Mouse (Mus musculus) left cerebral cortex, postnatal 4 days (tissue): ENCODE measurements around the gene Ccnt1. TPM values are rescaled to one million over a fixed set of nuclear protein-coding genes. Genes with fewer than 3 reads are reported as not detected.
A peak's percentile ranks its signal among the peaks of the same experiment; 100 is the strongest.

Experiments
- DNase-seq: peaks from one replicate; pipeline ENCODE4 v3.0.0-alpha.2; 2022
- intact Hi-C: fragments of 180-260 bp; cut with DNase I; formaldehyde crosslinking; loops from one replicate; pipeline ENCODE4 v1.15.1; 2025
- total RNA-seq, 2 experiments: library from RNA; stranded (reverse); gene quantifications; 2 replicates each; pipeline ENCODE4 v1.2.3; 2021

Ccnt1 gene
- 10 to 100 TPM; 51.5 to 61.1 TPM for total RNA-seq

DNA sequence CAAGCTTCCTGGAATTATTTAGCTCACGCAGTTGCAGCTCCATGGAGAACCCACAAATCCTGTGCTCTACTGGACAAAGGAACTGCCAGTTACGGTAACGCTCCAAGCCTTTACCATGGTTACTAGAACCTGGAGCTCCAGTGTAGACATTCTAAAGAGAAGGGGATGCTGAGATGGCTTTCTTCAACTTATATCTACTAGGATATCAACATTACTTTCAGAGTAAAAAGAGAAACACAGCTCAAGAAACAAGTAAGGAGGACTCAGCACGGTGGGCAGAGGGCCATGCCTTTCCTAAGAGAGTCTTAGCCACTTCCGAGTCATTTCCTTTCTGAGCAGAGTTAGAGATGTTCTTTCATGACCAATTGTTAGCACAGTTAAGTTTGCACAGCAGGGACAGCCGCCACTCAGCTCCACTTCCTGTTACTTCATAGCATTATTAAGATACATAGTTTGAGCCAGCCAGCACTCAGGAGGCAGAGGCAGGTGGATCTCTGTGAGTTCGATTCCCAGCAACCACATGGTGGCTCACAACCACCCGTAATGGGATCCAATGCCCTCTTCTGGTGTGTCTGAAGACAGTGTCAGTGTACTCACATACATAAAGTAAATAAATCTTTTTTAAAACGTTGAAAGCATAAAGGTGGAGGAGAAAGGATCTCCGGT is at the start of gene Ccnt1, which contains the start of gene 4930415O20Rik:
Gene Ccnt1, minus strand, starts transcription at position 51 of the 666 bp plus-strand sequence.
Gene 4930415O20Rik, plus strand, starts transcription at position 132 of the 666 bp plus-strand sequence.
- intact Hi-C loops, result loop anchor here (10.0 kb wide), 1 partner anchor 224 kb away; no protein-coding TSS in a partner anchor

DNA sequence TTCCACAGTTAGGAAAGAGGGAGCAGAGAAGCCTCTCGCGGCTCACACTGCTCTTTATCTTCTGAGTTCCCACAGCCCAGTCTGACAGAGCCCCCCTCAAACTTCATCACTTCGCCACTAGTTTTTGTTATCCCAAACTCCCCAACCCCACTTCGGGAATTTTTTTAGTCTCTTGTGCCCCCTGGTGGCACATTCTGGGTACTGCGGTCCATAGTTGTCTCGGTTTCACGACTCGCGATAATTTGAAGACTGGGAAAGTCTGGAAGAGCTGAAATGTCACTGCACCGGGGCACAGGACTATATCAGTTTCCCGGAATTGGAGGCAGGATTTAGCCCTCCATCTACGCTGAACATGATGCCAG is 46.4 kb upstream of the Ccnt1 start:
- peak; percentile 75 for DNase-seq
- intact Hi-C loops, result loop anchor here (5.0 kb wide), 1 partner anchor 35 kb away; no protein-coding TSS in a partner anchor

More for the DNA sequence above, at the start of gene Ccnt1, which contains the start of gene 4930415O20Rik:
- DNase-seq, result no peak

DNA sequence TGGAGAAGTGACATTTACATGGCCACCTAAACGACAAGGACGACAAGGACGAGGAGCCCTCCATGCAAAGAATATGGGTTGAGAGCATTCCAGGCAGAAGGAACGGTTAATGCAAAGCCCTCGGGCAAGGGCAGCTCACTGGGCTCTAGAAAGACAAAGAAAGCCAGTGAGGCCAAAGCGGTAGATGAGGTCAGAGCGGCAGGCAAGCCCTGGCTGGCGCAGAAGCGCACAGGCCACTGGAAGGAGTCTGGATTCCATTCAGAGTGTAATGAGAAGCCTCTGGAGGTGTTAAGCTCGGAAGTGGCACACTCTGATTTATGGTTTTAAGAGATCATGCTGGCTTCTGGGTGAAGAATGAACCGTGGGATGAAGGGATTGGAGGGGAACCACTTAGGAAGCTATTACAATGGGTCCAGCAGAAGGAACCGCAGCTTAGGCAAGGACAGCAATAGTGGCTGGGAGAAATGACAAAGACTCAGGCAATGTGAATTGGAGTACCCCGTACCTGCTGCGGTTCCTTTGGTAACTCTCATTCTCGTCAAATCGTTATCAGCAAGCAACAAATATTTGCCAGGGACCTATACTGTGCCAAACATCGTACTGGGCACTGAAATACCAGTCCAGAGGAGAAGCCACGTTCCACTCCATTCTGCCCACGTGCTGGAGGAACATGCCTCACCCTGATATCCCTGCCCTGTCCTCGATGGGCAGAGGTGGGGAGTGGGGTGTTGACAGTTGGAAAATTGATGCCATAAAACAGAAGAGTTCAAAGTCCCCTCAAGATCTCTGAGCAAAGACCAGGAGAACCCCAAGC is 45.8 kb upstream of the Ccnt1 start:
- intact Hi-C loops, result loop anchor here (5.0 kb wide), 1 partner anchor 34 kb away; no protein-coding TSS in a partner anchor
- no peak for DNase-seq

DNA sequence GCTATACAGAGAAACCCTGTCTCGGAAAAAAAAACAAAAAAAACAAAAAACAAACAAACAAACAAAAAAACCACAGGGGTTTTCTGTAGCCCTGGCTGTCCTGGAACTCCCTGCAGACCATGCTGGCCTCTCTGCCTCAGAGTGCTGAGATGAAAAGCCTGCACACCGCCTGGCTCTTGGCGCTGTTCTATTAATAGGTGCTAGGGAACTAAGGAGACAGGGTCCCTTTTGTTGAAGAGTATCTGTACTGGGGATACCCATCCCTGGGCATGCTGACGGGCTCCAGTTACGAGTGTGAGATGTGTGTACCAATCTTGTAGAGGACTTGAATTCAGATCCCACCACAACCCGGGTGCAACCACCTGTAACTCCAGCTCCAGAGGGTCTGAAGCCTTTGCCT is 45.0 kb upstream of the Ccnt1 start:
- no peak for DNase-seq
- intact Hi-C loops, result loop anchor here (5.0 kb wide), 1 partner anchor 33 kb away; no protein-coding TSS in a partner anchor

DNA sequence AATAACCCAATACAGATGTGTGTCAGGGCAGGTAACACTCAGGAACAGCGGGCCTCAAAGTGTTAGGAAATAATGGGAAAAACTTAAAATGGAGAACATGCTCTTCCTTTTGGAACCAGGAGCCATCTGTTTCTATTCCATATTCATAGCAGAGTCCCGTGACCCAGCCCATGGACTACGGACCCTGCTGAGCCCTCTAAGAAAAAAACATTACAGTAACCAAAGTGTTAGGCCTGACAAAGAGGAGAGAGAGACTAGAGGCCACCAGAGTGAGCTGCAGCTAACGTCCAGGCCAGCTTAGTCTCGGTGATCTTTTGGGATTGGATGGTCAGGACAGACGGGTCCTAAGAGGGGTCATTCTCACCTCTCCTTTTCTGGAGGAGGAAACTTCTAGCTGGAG is 44.2 kb upstream of the Ccnt1 start:
- intact Hi-C loops, result loop anchor here (5.0 kb wide), 1 partner anchor 33 kb away; no protein-coding TSS in a partner anchor
- DNase-seq, result no peak

DNA sequence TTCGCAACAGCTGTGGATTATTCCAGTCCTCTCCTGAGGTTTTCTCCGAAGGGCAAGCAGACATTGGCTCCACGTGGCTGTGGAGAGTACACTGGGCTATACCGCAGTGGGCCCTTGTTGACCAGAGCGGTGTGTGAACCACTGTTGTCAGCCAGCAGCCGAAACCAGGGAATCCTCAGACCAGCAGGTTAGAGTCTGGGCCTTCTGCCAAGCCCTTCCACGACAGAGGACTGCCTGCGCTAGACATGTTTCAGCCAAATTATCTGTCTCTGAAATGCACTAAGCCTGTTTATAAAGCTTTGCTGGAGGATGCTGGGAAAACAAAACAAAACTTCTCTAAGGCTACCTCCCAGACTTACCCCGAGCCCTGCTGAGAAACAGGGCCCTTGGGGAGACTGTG is 43.8 kb upstream of the Ccnt1 start:
- peak; percentile 74 for DNase-seq
- intact Hi-C loops, result no loop called here

DNA sequence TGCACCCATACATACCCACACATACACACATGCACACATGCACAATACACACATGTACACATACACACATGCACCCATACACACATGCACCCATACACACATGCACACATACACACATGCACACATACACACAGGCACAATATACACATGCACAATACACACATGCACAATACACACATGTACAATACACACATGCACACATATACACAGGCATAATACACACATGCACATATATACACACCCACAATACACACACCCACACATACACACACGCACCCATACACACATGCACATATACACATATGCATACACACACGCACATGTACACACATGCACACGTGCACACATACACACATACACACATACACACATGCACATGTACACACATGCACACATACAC is 41.5 kb upstream of the Ccnt1 start:
- no peak for DNase-seq
- intact Hi-C loops, result no loop called here

DNA sequence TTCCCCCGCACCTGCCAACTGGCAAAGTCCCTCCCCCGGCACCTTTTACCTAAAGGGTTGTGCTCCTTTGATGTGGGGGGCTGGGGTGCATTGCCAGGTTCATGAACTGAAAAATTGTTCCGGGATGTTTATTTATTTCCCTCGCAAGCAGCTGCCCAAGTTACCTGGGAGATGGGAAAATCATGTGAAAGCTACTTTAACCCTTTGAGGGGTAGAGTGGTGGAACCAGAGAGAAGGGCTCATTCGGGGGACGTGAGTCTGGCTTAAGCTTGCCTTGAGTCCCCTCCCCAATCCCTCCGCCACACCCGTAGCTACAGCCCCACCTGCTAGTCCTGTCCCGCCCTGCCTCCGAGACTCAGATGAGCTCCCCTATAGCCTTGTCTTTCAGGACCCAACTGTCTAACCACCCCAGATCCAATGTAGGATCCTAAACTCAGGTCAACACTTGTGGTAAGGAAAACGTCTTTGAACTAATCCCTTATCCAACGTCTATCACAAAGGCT is 39.5 kb upstream of the Ccnt1 start:
- no peak for DNase-seq
- intact Hi-C loops, result no loop called here

DNA sequence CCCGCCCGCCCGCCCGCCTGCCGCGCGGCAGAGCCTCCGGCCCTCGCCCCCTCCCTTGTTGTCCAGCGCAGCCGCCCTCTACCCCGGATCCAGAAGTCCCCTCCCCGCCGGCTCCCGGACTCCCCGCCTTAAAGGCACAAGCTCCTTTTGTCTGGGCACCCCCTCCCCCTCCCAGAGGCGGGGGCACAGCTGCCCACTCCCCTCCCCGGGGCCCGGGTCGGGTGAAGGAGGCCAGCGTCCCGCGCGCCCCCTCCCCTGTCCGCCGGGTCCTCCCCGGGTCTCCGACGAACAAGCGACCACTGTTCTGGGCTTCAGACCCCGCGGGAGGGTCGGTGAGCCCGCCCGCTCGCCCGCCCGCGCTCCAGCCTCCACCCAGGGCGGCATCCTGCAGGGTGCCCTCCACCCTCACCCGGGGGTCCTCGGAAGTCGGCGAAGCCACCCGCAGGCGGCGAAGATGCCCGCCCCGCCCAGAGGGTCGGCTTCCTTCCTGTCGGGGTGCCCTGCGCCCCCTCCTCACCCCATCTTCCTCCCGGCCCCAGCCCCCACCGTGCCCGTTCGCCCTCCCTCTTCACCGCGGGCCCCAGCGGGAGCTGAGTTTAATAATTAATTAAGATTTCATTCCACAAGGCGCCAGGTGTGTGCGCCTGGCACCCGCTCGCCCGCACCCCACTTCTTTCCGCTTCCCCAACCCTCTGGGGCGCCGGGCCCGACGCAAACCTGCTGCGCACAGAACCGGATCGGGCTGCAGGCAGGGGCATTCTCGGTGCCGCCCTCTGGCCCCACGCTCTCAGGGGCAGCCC is 38.8 kb upstream of the Ccnt1 start, which contains the start of gene Adcy6:
Gene Adcy6, minus strand, starts transcription at position 746 of the 800 bp plus-strand sequence.
- DNase-seq, result peak; percentile 90
- intact Hi-C loops, result no loop called here

DNA sequence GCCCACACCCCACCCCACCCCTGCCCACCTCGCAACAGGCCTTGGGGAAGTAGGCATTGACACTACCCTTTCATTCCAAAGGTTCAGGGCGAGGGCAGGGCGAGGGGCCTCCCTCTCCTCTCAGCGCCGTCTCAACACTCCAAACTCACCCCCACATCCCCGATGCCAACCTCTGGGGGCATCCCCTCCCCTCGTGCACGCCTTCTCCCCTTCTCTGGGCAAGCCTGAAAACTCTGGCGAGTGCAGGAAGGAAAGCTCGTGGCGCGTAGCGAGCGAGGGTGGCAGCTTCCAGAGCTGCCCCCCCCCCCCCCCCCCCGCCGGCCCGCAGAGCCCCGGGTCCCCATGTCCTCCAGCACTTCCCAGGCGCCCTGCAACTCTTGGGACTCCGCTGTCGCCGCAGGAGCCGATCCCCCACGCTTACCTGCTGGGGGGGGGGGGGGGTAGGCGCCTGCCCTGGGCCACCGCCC is 38.1 kb upstream of the Ccnt1 start:
- intact Hi-C loops, result no loop called here
- DNase-seq, result no peak

DNA sequence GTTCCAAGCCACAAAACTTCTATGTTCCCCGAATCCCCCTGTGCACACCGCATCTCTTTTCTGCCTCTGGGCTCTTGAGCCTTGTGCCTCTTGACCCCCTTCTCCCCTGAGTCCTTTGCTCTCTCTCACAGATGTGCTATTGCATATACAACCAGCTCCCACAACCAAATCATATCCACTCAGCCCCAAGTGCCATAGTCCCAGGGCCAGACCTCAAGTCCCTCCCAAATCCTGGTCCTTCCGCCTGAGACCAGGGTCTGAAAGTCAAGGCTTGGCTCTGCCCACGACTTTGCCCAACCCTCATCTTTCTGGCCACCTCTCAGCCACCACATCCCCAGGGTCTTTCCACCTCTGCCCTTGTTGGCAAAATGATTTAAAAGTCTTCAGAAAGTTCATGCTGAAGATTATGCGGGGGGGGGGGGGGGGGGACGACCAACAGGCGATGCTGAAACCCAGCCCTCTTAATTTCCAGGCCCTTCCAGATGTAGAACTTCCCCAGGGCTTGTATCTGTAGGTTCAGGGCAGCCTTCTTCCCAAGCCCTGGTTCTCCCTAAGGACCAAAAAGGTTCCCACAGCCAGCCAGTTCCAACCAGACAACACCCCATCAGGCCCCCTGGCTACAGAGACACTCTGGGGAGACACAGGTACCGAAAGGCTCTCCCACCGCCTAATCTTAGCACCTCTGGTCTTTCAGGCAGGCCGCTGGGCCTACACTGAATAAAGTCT is 37.5 kb upstream of the Ccnt1 start:
- DNase-seq, result no peak
- intact Hi-C loops, result no loop called here

DNA sequence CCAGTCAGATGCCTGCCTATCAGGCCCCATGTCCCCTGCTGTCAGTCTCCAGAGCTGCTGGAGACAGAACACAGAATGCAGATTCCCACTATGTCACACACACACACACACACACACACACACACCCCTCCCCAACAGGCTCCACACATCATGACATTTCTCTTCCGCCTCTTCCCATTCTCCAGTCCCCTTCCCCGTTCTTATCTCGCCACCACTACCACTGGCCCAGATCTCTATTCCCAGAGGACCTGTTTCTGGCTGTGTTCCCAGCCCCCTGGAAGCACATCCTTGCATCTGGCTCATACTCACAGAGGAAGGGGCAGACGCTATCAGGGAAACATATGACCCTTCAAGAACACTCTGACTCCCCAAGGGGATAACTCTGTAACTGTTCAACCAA is 36.8 kb upstream of the Ccnt1 start:
- intact Hi-C loops, result no loop called here

DNA sequence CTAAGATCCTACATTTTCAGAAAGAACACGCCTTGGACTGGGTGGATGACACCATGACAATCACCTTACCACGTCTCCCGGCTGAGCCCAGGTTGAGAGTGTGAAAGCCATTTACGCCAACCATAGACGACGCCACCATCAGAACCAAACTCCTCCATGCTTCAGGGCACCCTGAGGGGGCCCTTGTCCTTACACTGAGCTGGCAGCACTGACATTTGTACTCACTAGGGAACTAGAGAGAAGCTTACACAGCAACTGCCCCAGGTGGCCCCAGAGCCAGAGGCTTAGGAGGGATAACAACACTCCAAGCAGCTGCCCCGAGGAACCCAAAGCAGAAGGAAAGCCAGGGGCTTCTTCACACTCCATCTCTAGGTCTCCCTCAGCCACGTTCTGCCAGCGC is 36.0 kb upstream of the Ccnt1 start:
- intact Hi-C loops, result no loop called here
- DNase-seq, result no peak

More for the DNA sequence above, 36.8 kb upstream of the Ccnt1 start:
- no peak for DNase-seq

DNA sequence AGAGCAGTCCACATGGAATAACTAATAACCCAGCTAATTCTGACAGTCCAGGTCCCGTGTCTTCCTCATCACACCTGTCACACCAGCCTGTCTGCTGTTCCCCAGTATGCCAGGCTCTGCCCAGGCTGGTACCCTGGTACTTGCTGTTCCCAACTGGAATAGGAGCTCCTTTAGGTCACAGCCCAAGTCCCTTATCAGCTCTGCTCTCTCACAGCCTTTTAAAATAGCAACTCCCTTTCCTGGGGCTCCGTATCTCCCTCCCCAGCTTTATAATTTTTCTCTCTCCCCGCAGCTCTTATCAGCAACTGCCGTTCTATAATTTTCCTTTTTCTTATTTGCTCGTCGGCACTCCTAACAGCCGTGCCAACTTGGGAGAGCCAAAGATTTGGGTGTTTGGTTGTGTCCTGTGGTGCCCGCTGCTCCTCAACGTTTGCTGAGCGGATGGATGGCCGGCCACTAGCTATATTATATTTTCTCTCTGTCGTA is 35.4 kb upstream of the Ccnt1 start:
- DNase-seq, result no peak
- intact Hi-C loops, result no loop called here

DNA sequence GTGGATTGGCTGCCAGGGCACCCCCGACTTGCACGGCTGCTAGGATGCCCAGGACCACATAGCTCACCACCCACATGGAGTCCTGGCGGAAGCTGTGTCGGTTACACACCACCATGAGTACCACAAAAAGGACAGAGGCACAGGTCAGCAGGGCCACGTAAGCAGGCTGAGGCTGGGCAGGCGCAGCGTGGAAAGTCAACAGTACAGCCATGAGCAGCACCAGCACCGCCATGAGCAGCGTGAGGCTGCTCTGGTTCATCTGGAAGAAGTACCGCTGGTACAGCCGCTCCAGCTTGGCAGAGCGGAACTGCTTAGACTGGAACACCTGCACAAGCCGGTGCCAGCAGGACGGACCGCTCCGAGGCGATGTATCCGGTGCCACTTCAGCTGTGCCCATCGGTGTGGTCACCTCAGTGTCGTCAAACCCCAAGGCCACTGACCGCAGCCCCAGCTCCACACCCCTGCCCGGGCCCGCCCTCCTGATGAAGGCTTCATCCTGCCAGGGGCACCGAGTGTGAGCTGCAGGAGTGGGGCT is 33.4 kb upstream of the Ccnt1 start:
- intact Hi-C loops, result no loop called here
- no peak for DNase-seq

DNA sequence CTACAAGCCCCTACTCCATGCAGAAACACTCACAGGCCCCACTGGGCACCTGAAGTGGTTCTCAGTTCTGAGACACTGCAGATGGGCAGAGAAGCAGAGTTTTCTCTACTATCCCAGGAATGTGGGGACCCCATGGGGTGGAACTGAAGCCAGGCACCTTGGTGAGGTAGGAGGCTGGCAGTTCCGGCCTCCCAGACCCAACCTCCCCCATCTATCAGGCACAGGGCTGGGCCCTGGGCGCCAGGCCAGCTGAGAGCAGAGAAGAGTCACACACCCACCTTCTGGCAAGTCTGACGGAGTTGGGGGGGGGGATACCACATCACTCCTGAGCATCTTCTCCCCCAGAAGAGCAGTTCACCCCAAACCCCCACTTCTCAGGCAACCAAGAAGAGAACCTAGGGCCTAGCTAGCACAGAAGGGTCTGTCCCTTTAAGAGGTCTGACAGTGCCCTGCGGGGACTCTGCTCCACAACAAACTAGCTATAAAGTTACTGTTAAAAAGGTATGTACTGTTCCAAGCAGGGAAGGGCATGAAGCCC is 32.3 kb upstream of the Ccnt1 start:
- no peak for DNase-seq
- intact Hi-C loops, result no loop called here

DNA sequence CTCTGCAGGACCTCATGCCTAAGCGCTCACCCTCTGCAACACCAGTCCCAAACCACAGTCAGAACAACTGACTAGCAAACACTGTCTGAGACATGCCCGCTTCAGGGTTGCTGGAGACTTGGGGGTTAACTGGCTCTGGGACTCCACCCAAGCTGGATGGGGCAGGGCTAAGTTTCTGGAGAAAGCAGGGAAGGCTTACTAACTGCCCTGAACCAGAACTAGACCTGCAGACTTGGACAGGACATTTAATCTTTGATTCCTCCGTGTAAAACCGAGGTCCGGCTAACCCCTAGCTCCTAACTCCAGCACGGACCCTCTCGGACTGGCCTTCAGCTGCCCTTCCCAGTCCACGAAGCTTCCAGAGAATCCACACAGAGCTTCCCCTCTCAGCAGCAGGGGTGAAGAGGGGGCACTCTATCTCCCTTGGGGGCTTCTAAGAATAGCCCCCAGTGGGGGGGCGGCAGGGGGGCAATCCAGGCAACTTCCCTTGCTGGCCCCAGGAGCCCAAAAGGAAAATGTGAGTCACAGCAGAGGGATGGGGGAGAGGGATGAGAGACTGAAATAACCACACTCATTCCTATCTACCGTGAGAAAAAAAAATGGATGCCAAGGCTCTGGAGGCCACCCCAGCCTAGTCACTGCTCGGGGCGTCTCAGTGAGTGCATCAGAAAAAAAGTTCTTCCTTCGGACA is 31.6 kb upstream of the Ccnt1 start:
- intact Hi-C loops, result no loop called here
- no peak for DNase-seq

DNA sequence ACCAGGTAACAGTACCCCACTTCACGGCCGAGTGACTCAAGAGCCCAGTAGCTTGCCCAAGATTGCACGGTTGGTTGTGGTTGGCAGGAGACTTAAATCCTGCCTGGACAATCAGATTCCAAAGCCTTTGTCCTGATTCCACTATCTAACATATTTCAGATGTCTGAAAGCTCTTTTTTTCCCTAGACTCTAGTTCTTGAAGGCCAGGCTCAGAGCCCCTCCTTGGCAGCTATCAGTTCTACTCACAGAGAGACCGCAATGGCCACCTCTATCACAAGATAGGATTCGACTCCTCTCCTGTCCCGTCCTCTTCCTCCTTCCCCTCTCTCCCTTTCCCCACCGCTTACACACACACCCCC is 31.1 kb upstream of the Ccnt1 start:
- no peak for DNase-seq
- intact Hi-C loops, result no loop called here
